In genomic region chr4:129335216-129336074, GRCm38 (mm10) we compare ENCODE assay signal across 8 mouse cellular contexts. TPM values are rescaled to one million over a fixed set of nuclear protein-coding genes. Genes with fewer than 3 reads are reported as not detected.
DNase-seq lines count a peak whose midpoint lies in the region; ATAC-seq and TF ChIP-seq lines count a peak whose summit lies in the region.

Rbbp4 (minus strand) TSS chr4:129335370.
Zbtb8os (plus strand) TSS chr4:129335695.

- no peak for TF ChIP-seq CTCF in lung, adult 2 months (IDR thresholded peaks at IDR 0.05; ENCODE audit: insufficient read depth, low read length)

- H3K4me1 ChIP-seq in ES-E14 (ENCODE audit: control insufficient read depth in 2 of 2, insufficient read depth in 2 of 2, low read length in 2 of 2, poor library complexity in 1 of 2) = peaks cover 2% of the 10 kb centered on the region in 2 experiments; a peak in 2 of 4 replicates
- H3K4me1 ChIP-seq in forebrain, embryonic 15.5 days = peaks cover 40% of the 10 kb centered on the region
- H3K4me1 ChIP-seq in lung, adult 2 months (ENCODE audit: control insufficient read depth, insufficient read depth, low read length) = peaks cover 7% of the 10 kb centered on the region

- in situ Hi-C loops in ES-E14 (cut with MboI; ENCODE audit: low sequenced_read_pairs in 2 of 2, unreplicated experiment in 2 of 2) = no loop called here

- H3K4me2 ChIP-seq in forebrain, embryonic 15.5 days (replicated peaks) = peak within 1 kb of the TSS; percentile 88

- no peaks in the 10 kb centered on the region for H3K27me3 ChIP-seq in forebrain, embryonic 15.5 days

- ATAC-seq in forebrain, embryonic 15.5 days (replicated peaks) = peak; percentile 99
- ATAC-seq in neutrophil, adult 5-6 weeks (ENCODE audit: extremely low read depth, insufficient number of reproducible peaks, low FRiP score, poor library complexity, severe bottlenecking) = peak; percentile 90

- H3K9ac ChIP-seq in ES-E14 (ENCODE audit: insufficient read depth, low read depth, low read length, poor library complexity, severe bottlenecking) = peak within 1 kb of the TSS; percentile 100
- peak within 1 kb of the TSS; percentile 83 for H3K9ac ChIP-seq in forebrain, embryonic 15.5 days (replicated peaks)

- H3K9me3 ChIP-seq in ES-E14 (ENCODE audit: control insufficient read depth, insufficient read depth, low read depth, low read length) = no peaks in the 10 kb centered on the region
- H3K9me3 ChIP-seq in forebrain, embryonic 15.5 days = no peaks in the 10 kb centered on the region

- H3K36me3 ChIP-seq in ES-E14 (ENCODE audit: control insufficient read depth, insufficient read depth, low read length, poor library complexity, severe bottlenecking) = peaks cover 15% of the 10 kb centered on the region
- peaks cover 15% of the 10 kb centered on the region for H3K36me3 ChIP-seq in forebrain, embryonic 15.5 days

- H3K27ac ChIP-seq in ES-E14 (ENCODE audit: insufficient read depth, low read depth, low read length, poor library complexity, severe bottlenecking) = peak within 1 kb of the TSS; percentile 99
- peak within 1 kb of the TSS; percentile 100 for H3K27ac ChIP-seq in forebrain, embryonic 15.5 days (replicated peaks)

- peak; percentile 70; the same call in 1 of the 2 replicates for TF ChIP-seq POLR2A in lung, adult 2 months (IDR thresholded peaks at IDR 0.05; ENCODE audit: borderline replicate concordance, extremely low read depth, low read depth, low read length)

- H3K4me3 ChIP-seq in ES-E14 (ENCODE audit: insufficient read depth in 1 of 2, low read depth in 1 of 2, low read length in 2 of 2, poor library complexity in 1 of 2, severe bottlenecking in 1 of 2) = peak within 1 kb of the TSS; percentile 94 to 100
- peak within 1 kb of the TSS; percentile 98 for H3K4me3 ChIP-seq in forebrain, embryonic 15.5 days
- peak within 1 kb of the TSS; percentile 97 for H3K4me3 ChIP-seq in lung, adult 2 months (replicated peaks; ENCODE audit: extremely low read depth, low read depth, low read length)

- intact Hi-C loops in heart, postnatal 25 days (cut with DNase I) = loop anchor here (10.0 kb wide), 1 partner anchor 269 kb away; the partner anchor contains the start of genes Eif3i and Tmem234

- peak; percentile 97 for DNase-seq in ES-E14 (ENCODE audit: low read depth, low spot score)
- DNase-seq in cerebellum, adult 11-12 months = peak; percentile 98
- peak; percentile 95 for DNase-seq in heart, postnatal 25 days (ENCODE audit: low spot score)
- peak; percentile 98 for DNase-seq in layer of hippocampus, adult 18-20 months (ENCODE audit: low spot score in 2 of 2)
- peak; percentile 93 for DNase-seq in lung, adult 2 months
- peak; percentile 97 for DNase-seq in thymus, adult 18-20 months

- WGBS in forebrain, embryonic 15.5 days = under 1% methylated on average over 73 of the region's 73 CpGs
- WGBS in lung, adult 2 months = under 1% methylated on average over 73 of the region's 73 CpGs

TF ChIP-seq in ES-E14, 5 proteins besides CTCF, POLR2A, EP300 and RAD21:
- TF ChIP-seq HCFC1 (IDR thresholded peaks at IDR 0.05; ENCODE audit: borderline replicate concordance, insufficient read depth, low read length) (peak; percentile 61; the same call in 1 of the 2 replicates), MAFK (IDR thresholded peaks at IDR 0.05; ENCODE audit: insufficient read depth, low read depth, low read length) (no peak)

RNA-seq across cellular contexts. Expression of gene Rbbp4, which starts in this region (rescaled TPM):
- total RNA-seq in ES-E14 (2012; rRNA removed) = 59.7 and 81.2 TPM in 2 replicates
- polyA plus RNA-seq in forebrain, embryonic 15.5 days (2015; fragmentation: Nextera tagmentation; extraction: Ambion mirVana) = 434 and 436 TPM in 2 replicates
- total RNA-seq in heart, postnatal 25 days (2021) = 10 to 100 TPM; 77.5 to 84.0 TPM
- total RNA-seq in layer of hippocampus, adult 18-20 months (2021) = 100 to 1,000 TPM; 124 to 134 TPM
- polyA plus RNA-seq in lung, adult 2 months (2012; rRNA removed) = 16.7 and 23.5 TPM in 2 replicates
- 61.8 and 63.2 TPM in 2 replicates for total RNA-seq in neutrophil, adult 5-6 weeks (2017)

RNA-seq across cellular contexts. Expression of gene Zbtb8os, which starts in this region (rescaled TPM):
- 41.4 and 59.9 TPM in 2 replicates for total RNA-seq in ES-E14 (2012; rRNA removed)
- polyA plus RNA-seq in forebrain, embryonic 15.5 days (2015; fragmentation: Nextera tagmentation; extraction: Ambion mirVana) = 28.7 and 29.1 TPM in 2 replicates
- 10 to 100 TPM; 18.6 to 22.7 TPM for total RNA-seq in heart, postnatal 25 days (2021)
- 10 to 100 TPM; 27.4 to 31.6 TPM for total RNA-seq in layer of hippocampus, adult 18-20 months (2021)
- 5.8 and 11.3 TPM in 2 replicates for polyA plus RNA-seq in lung, adult 2 months (2012; rRNA removed)
- 52.5 and 55.0 TPM in 2 replicates for total RNA-seq in neutrophil, adult 5-6 weeks (2017)

Comparison
In these comparisons a context has a peak if more than half of its experiments do, and no peak if none do; other contexts are left out.
1. Peak in every context shown above with its lines: DNase-seq, ATAC-seq, H3K4me3 ChIP-seq and H3K27ac ChIP-seq.
2. RNA of gene Rbbp4 (polyA plus RNA-seq): 434 to 436 TPM in forebrain, embryonic 15.5 days; 16.7 to 23.5 TPM in lung, adult 2 months; every median in the first group is over 10 times any median in the second.